Mouse (Mus musculus): ENCODE measurements around the gene Rps9. TPM values are rescaled to one million over a fixed set of nuclear protein-coding genes. Genes with fewer than 3 reads are reported as not detected.
"Not testable (repeated sequence)": the region's sequence is repeated elsewhere in the genome, so short reads cannot be mapped to it uniquely, and the experiment has no call there.

Rps9 gene
- polyA plus RNA-seq, 1 experiment from 2014 or later = 845 TPM

GRCm38 (mm10) chr7:3725459-3725858, 21.7 kb downstream of the Rps9 start:
- H3K27ac ChIP-seq (ENCODE audit: low read length); H3K36me3 ChIP-seq (ENCODE audit: control insufficient read depth, insufficient read depth); H3K9ac ChIP-seq (ENCODE audit: low read length); H3K4me2 ChIP-seq (ENCODE audit: low read depth, low read length); ATAC-seq (replicated peaks; ENCODE audit: extremely low read depth, insufficient read depth, low FRiP score); H3K4me1 ChIP-seq (ENCODE audit: control insufficient read depth, insufficient read depth, low read length); H3K9me3 ChIP-seq (replicated peaks; ENCODE audit: control insufficient read depth, low read length); H3K4me3 ChIP-seq (ENCODE audit: low read length); H3K27me3 ChIP-seq (ENCODE audit: control insufficient read depth, insufficient read depth, low read length): not testable (repeated sequence)

- WGBS = no CpG with 5 or more reads among the region's 1 CpGs
- H3K36me3 ChIP-seq (ENCODE audit: control insufficient read depth, insufficient read depth); H3K27ac ChIP-seq (ENCODE audit: low read length); ATAC-seq (replicated peaks; ENCODE audit: extremely low read depth, insufficient read depth, low FRiP score); H3K4me2 ChIP-seq (ENCODE audit: low read depth, low read length); H3K4me3 ChIP-seq (ENCODE audit: low read length); H3K27me3 ChIP-seq (ENCODE audit: control insufficient read depth, insufficient read depth, low read length); H3K9me3 ChIP-seq (replicated peaks; ENCODE audit: control insufficient read depth, low read length); H3K4me1 ChIP-seq (ENCODE audit: control insufficient read depth, insufficient read depth, low read length); H3K9ac ChIP-seq (ENCODE audit: low read length): not testable (repeated sequence)
Measured at GRCm38 (mm10) chr7:3732675-3733074, 28.9 kb downstream of the Rps9 start.

Small RNAs within 50 kb of the gene (microRNA-seq; reads per million reads assigned to microRNA genes)
- 0.59 reads per million for gene Mir3572

Other genes starting within 250 kb of the Rps9 start
- not detected in 2 replicates for gene Tarm1, start 201.4 kb upstream of the Rps9 start, polyA plus RNA-seq (2015; fragmentation: Nextera tagmentation; extraction: Ambion mirVana)
- gene Oscar, start 87.8 kb upstream of the Rps9 start, polyA plus RNA-seq (2015; fragmentation: Nextera tagmentation; extraction: Ambion mirVana) = 0.27 TPM in 1 of 2 replicates, not detected in the other
- gene Ndufa3, start 86.6 kb upstream of the Rps9 start, polyA plus RNA-seq (2015; fragmentation: Nextera tagmentation; extraction: Ambion mirVana) = 644 and 753 TPM in 2 replicates
- 15.6 and 17.0 TPM in 2 replicates for gene Tfpt, start 74.1 kb upstream of the Rps9 start, polyA plus RNA-seq (2015; fragmentation: Nextera tagmentation; extraction: Ambion mirVana)
- 60.8 and 62.2 TPM in 2 replicates for gene Prpf31, start 74.0 kb upstream of the Rps9 start, polyA plus RNA-seq (2015; fragmentation: Nextera tagmentation; extraction: Ambion mirVana)
- 29.9 and 32.9 TPM in 2 replicates for gene Cnot3, start 58.7 kb upstream of the Rps9 start, polyA plus RNA-seq (2015; fragmentation: Nextera tagmentation; extraction: Ambion mirVana)
- 20.5 and 22.3 TPM in 2 replicates for gene Leng1, start 38.2 kb upstream of the Rps9 start, polyA plus RNA-seq (2015; fragmentation: Nextera tagmentation; extraction: Ambion mirVana)
- gene Tmc4, start 26.4 kb upstream of the Rps9 start, polyA plus RNA-seq (2015; fragmentation: Nextera tagmentation; extraction: Ambion mirVana) = 7.0 and 7.3 TPM in 2 replicates
- 207 and 237 TPM in 2 replicates for gene Tsen34, start 11.1 kb upstream of the Rps9 start, polyA plus RNA-seq (2015; fragmentation: Nextera tagmentation; extraction: Ambion mirVana)
- gene Mboat7, start 10.5 kb upstream of the Rps9 start, polyA plus RNA-seq (2015; fragmentation: Nextera tagmentation; extraction: Ambion mirVana) = 35.8 and 37.8 TPM in 2 replicates
- 0.76 and 1.3 TPM in 2 replicates for gene Pirb, start 16.4 kb downstream of the Rps9 start, polyA plus RNA-seq (2015; fragmentation: Nextera tagmentation; extraction: Ambion mirVana)
- gene Gm15448, start 121.7 kb downstream of the Rps9 start, polyA plus RNA-seq (2015; fragmentation: Nextera tagmentation; extraction: Ambion mirVana) = not detected in 2 replicates
- gene Pira2, start 141.1 kb downstream of the Rps9 start, polyA plus RNA-seq (2015; fragmentation: Nextera tagmentation; extraction: Ambion mirVana) = 0.30 and 0.32 TPM in 2 replicates
- gene Gm14548, start 194.1 kb downstream of the Rps9 start, polyA plus RNA-seq (2015; fragmentation: Nextera tagmentation; extraction: Ambion mirVana) = 0.24 and 0.28 TPM in 2 replicates
- gene Lilra6, start 211.5 kb downstream of the Rps9 start, polyA plus RNA-seq (2015; fragmentation: Nextera tagmentation; extraction: Ambion mirVana) = 0.24 and 0.33 TPM in 2 replicates